Mouse (Mus musculus) stomach, postnatal 0 days (tissue): ENCODE measurements around the gene Rptor. TPM values are rescaled to one million over a fixed set of nuclear protein-coding genes. Genes with fewer than 3 reads are reported as not detected.

ENCODE experiments used
- ATAC-seq: fragments of 200-750 bp; cut with Nextera tagmentation; 2 replicates; pipeline ENCODE4 v1.8.0; 2017; ENCODE audit not compliant: low FRiP score, low TSS enrichment
- DNase-seq: peaks from one replicate; pipeline ENCODE4 v3.0.0-alpha.2; 2016; ENCODE audit warnings: low spot score
- H3K27ac ChIP-seq: fragments of 300-500 bp; sonication (generic); replicated peaks from 2 replicates; pipeline ENCODE4 v1.5.1; 2014; ENCODE audit warnings: mild to moderate bottlenecking, control low read depth
- H3K27me3 ChIP-seq: fragments of 300-500 bp; sonication (generic); 2 replicates; pipeline ENCODE4 v1.6.1; 2014; ENCODE audit warnings: low read length; ENCODE audit not compliant: control insufficient read depth, insufficient read depth
- H3K36me3 ChIP-seq: fragments of 300-500 bp; sonication (generic); 2 replicates; pipeline ENCODE4 v1.6.1; 2014; ENCODE audit warnings: low read length, mixed read lengths; ENCODE audit not compliant: control insufficient read depth, insufficient read depth
- H3K4me1 ChIP-seq: fragments of 300-500 bp; sonication (generic); replicated peaks from 2 replicates; pipeline ENCODE4 v1.6.1; 2014; ENCODE audit warnings: antibody characterized with exemption; ENCODE audit not compliant: control insufficient read depth, insufficient read depth
- H3K4me2 ChIP-seq: fragments of 300-500 bp; sonication (generic); replicated peaks from 2 replicates; pipeline ENCODE4 v1.6.1; 2014; ENCODE audit warnings: low read depth, mild to moderate bottlenecking, control low read depth, moderate library complexity
- H3K4me3 ChIP-seq: fragments of 300-500 bp; sonication (generic); 2 replicates; pipeline ENCODE4 v1.5.1; 2014; ENCODE audit warnings: low read depth, low read length, control low read depth
- H3K9ac ChIP-seq: fragments of 300-500 bp; sonication (generic); 2 replicates; pipeline ENCODE4 v1.6.1; 2014; ENCODE audit warnings: mild to moderate bottlenecking, low read length, control low read depth, mixed read lengths
- H3K9me3 ChIP-seq: fragments of 300-500 bp; sonication (generic); 2 replicates; pipeline ENCODE4 v1.6.1; 2016; ENCODE audit warnings: low read length; ENCODE audit not compliant: control insufficient read depth
- CTCF ChIP-seq: IDR thresholded peaks from 2 replicates; pipeline ENCODE4 v1.5.1; 2016; ENCODE audit warnings: antibody characterized with exemption, low read depth, mild to moderate bottlenecking, moderate library complexity
- EP300 ChIP-seq: optimal IDR thresholded peaks from 2 replicates; pipeline ENCODE3; 2016; ENCODE audit warnings: antibody characterized with exemption
- WGBS: fragments of 180-500 bp; shearing (Covaris S2); extraction: QIAGEN DNeasy Blood & Tissue Kit; methylation state at CpG from one replicate; pipeline ENCODE4 v1.1.7; 2014; 5-methylcytosine and 5-hydroxymethylcytosine counted together
- polyA plus RNA-seq: library from polyadenylated mRNA; unstranded; fragments of >200 nt; fragmentation: Nextera tagmentation; extraction: Ambion mirVana; gene quantifications from 2 replicates; pipeline ENCODE4 v1.2.1, GENCODE M21; 2015

Rptor gene
- polyA plus RNA-seq, 1 experiment from 2014 or later, result 3.7 TPM

- no peak for TF ChIP-seq EP300
- TF ChIP-seq CTCF, result peak; percentile 46
- no peaks in the 10 kb centered on the region for H3K27me3 ChIP-seq
- WGBS, result 60% methylated on average over 8 of the region's 8 CpGs
- H3K4me3 ChIP-seq, result no peak overlapping the region
- ATAC-seq, result peak; percentile 75
- DNase-seq, result peak; percentile 44
- H3K9ac ChIP-seq, result no peak overlapping the region
- H3K27ac ChIP-seq, result no peak overlapping the region
- H3K4me1 ChIP-seq, result no peaks in the 10 kb centered on the region
- peaks cover 2% of the 10 kb centered on the region; the same call in 1 of the 2 replicates for H3K36me3 ChIP-seq
- H3K4me2 ChIP-seq, result no peak overlapping the region
- no peaks in the 10 kb centered on the region for H3K9me3 ChIP-seq
Observed at GRCm38 (mm10) chr11:119786385-119786880, 183.7 kb downstream of the Rptor start.

GRCm38 (mm10) chr11:119788488-119788887, 185.8 kb downstream of the Rptor start:
- TF ChIP-seq CTCF (no peak), EP300 (no peak)
- WGBS, result 32% methylated on average over 7 of the region's 7 CpGs
- H3K9me3 ChIP-seq, result no peaks in the 10 kb centered on the region

GRCm38 (mm10) chr11:119788919-119789713, 186.4 kb downstream of the Rptor start:
- Histone ChIP-seq H3K27ac (no peak overlapping the region), H3K27me3 (no peaks in the 10 kb centered on the region), H3K9ac (no peak overlapping the region), H3K4me3 (no peak overlapping the region), H3K36me3 (peaks cover 2% of the 10 kb centered on the region; the same call in 1 of the 2 replicates), H3K4me1 (no peaks in the 10 kb centered on the region), H3K9me3 (no peaks in the 10 kb centered on the region), H3K4me2 (no peak overlapping the region)
- ATAC-seq, result no peak
- no peak for DNase-seq
- TF ChIP-seq EP300, result no peak
- no peak for TF ChIP-seq CTCF
- WGBS, result 56% methylated on average over 3 of the region's 3 CpGs

More at GRCm38 (mm10) chr11:119788488-119788887, 185.8 kb downstream of the Rptor start:
- Histone ChIP-seq H3K4me3 (no peak overlapping the region), H3K4me1 (no peaks in the 10 kb centered on the region), H3K27me3 (no peaks in the 10 kb centered on the region), H3K9ac (no peak overlapping the region), H3K27ac (no peak overlapping the region), H3K4me2 (no peak overlapping the region), H3K36me3 (peaks cover 2% of the 10 kb centered on the region; the same call in 1 of the 2 replicates)
- DNase-seq (no peak), ATAC-seq (no peak)

- Histone ChIP-seq H3K4me2 (no peak overlapping the region), H3K4me3 (no peak overlapping the region), H3K4me1 (no peaks in the 10 kb centered on the region), H3K36me3 (no peaks in the 10 kb centered on the region), H3K27ac (no peak overlapping the region), H3K9me3 (no peaks in the 10 kb centered on the region), H3K9ac (no peak overlapping the region), H3K27me3 (no peaks in the 10 kb centered on the region)
- DNase-seq (no peak), ATAC-seq (no peak)
- TF ChIP-seq EP300 (no peak), CTCF (no peak)
- WGBS, result 63% methylated on average over 10 of the region's 10 CpGs
Observed at GRCm38 (mm10) chr11:119791923-119792564, 189.3 kb downstream of the Rptor start.

- Histone ChIP-seq H3K4me1 (no peaks in the 10 kb centered on the region), H3K27ac (no peak overlapping the region), H3K4me2 (no peak overlapping the region), H3K36me3 (no peaks in the 10 kb centered on the region), H3K27me3 (no peaks in the 10 kb centered on the region), H3K9me3 (no peaks in the 10 kb centered on the region), H3K4me3 (no peak overlapping the region), H3K9ac (no peak overlapping the region)
- peak; percentile 23 for DNase-seq
- TF ChIP-seq CTCF (no peak), EP300 (no peak)
- WGBS, result 46% methylated on average over 6 of the region's 6 CpGs
- no peak for ATAC-seq
Observed at GRCm38 (mm10) chr11:119793378-119793777, 190.7 kb downstream of the Rptor start.
